In genomic region chr3:83042451-83042850, GRCm38 (mm10) we compare ENCODE assay signal across 47 mouse cellular contexts. TPM values are rescaled to one million over a fixed set of nuclear protein-coding genes. Genes with fewer than 3 reads are reported as not detected.
"Had no signal": no experiment of that assay in that cellular context is flagged by ENCODE, and none has a peak within 500 bp of the region (broad histone marks: within the 10 kb centered on the region; RNA-seq: fewer than 3 reads in every experiment).

No protein-coding gene starts in this region.

- H3K27me3 ChIP-seq: heart, embryonic 12.5 days; heart, embryonic 13.5 days; hindbrain, embryonic 12.5 days; hindbrain, embryonic 13.5 days; hindbrain, embryonic 15.5 days; intestine, embryonic 15.5 days had no signal

- DNase-seq: heart, postnatal 10 days; heart, postnatal 14 days; heart, postnatal 36 days; heart, postnatal 4 days; kidney, adult 11 months; kidney, adult 18-20 months; kidney, adult 2 months; kidney, adult 8-10 months; kidney, adult 9 months; kidney, postnatal 10 days; kidney, postnatal 14 days; kidney, postnatal 25 days; kidney, postnatal 36 days; kidney, postnatal 4 days; layer of hippocampus, adult 9-11 months; layer of hippocampus, postnatal 36 days had no signal

- H3K4me3 ChIP-seq: heart, embryonic 10.5 days; heart, embryonic 12.5 days; heart, embryonic 13.5 days; heart, embryonic 15.5 days; hindbrain, embryonic 10.5 days; hindbrain, embryonic 12.5 days; hindbrain, embryonic 13.5 days; hindbrain, embryonic 15.5 days; intestine, embryonic 15.5 days; kidney, embryonic 15.5 days; layer of hippocampus, adult 2 months had no signal

- H3K9me3 ChIP-seq: heart, embryonic 10.5 days; heart, embryonic 12.5 days; heart, embryonic 13.5 days; heart, embryonic 15.5 days; hindbrain, embryonic 10.5 days; hindbrain, embryonic 12.5 days; hindbrain, embryonic 13.5 days; hindbrain, embryonic 15.5 days; intestine, embryonic 15.5 days; kidney, embryonic 15.5 days had no signal

- H3K4me2 ChIP-seq: heart, embryonic 11.5 days; heart, embryonic 12.5 days; heart, embryonic 13.5 days; heart, embryonic 15.5 days; hindbrain, embryonic 12.5 days; hindbrain, embryonic 13.5 days; hindbrain, embryonic 14.5 days; hindbrain, embryonic 15.5 days; intestine, embryonic 15.5 days; kidney, embryonic 15.5 days had no signal

- H3K9ac ChIP-seq: heart, embryonic 12.5 days; heart, embryonic 13.5 days; heart, embryonic 15.5 days; hindbrain, embryonic 12.5 days; hindbrain, embryonic 13.5 days; hindbrain, embryonic 14.5 days; hindbrain, embryonic 15.5 days; intestine, embryonic 15.5 days; kidney, embryonic 15.5 days had no signal

- ATAC-seq: hindbrain, embryonic 16.5 days; hindbrain, postnatal 0 days; inflammation-experienced regulatory T-cells, adult 6 months; intestine, embryonic 15.5 days; intestine, embryonic 16.5 days; intestine, postnatal 0 days had no signal

- H3K27ac ChIP-seq: heart, embryonic 10.5 days; heart, embryonic 13.5 days; heart, embryonic 15.5 days; hindbrain, embryonic 10.5 days; hindbrain, embryonic 12.5 days; hindbrain, embryonic 13.5 days; hindbrain, embryonic 14.5 days; hindbrain, embryonic 15.5 days; hindbrain, postnatal 0 days; intestine, embryonic 15.5 days; kidney, embryonic 15.5 days; kidney, postnatal 0 days; layer of hippocampus, adult 2 months had no signal

- H3K4me1 ChIP-seq: heart, embryonic 10.5 days; heart, embryonic 12.5 days; heart, embryonic 13.5 days; heart, embryonic 15.5 days; hindbrain, embryonic 10.5 days; hindbrain, embryonic 12.5 days; hindbrain, embryonic 13.5 days; hindbrain, embryonic 15.5 days; intestine, embryonic 15.5 days; kidney, embryonic 15.5 days had no signal

- H3K36me3 ChIP-seq: heart, embryonic 10.5 days; heart, embryonic 12.5 days; heart, embryonic 13.5 days; heart, embryonic 15.5 days; hindbrain, embryonic 10.5 days; hindbrain, embryonic 12.5 days; hindbrain, embryonic 13.5 days; hindbrain, embryonic 15.5 days; intestine, embryonic 15.5 days; kidney, embryonic 15.5 days had no signal

RNA-seq across cellular contexts. Expression of gene Fgb, which starts 7.2 kb away (rescaled TPM):
- total RNA-seq: heart, postnatal 14 days; heart, postnatal 25 days; heart, postnatal 36 days; hematopoietic stem cell, adult 5-6 weeks; hindbrain, postnatal 0 days; layer of hippocampus, adult 18-20 months; layer of hippocampus, adult 2 months; layer of hippocampus, adult 8-10 months; layer of hippocampus, postnatal 10 days; layer of hippocampus, postnatal 14 days; layer of hippocampus, postnatal 25 days; layer of hippocampus, postnatal 36 days had no signal
- polyA plus RNA-seq: hindbrain, embryonic 10.5 days; hindbrain, embryonic 11.5 days; hindbrain, embryonic 12.5 days; hindbrain, embryonic 13.5 days; hindbrain, embryonic 14.5 days; hindbrain, embryonic 16.5 days; hindbrain, postnatal 0 days; inflammation-experienced regulatory T-cells, adult 6 months had no signal

RNA-seq across cellular contexts. Expression of gene Fga, which starts 16.6 kb away (rescaled TPM):
- total RNA-seq: heart, postnatal 14 days; heart, postnatal 25 days; heart, postnatal 36 days; hematopoietic stem cell, adult 5-6 weeks; hindbrain, postnatal 0 days; layer of hippocampus, adult 18-20 months; layer of hippocampus, adult 2 months; layer of hippocampus, adult 8-10 months; layer of hippocampus, postnatal 14 days; layer of hippocampus, postnatal 36 days had no signal
- polyA plus RNA-seq: heart, embryonic 14.5 days; hindbrain, embryonic 10.5 days; hindbrain, embryonic 11.5 days; hindbrain, embryonic 12.5 days; hindbrain, embryonic 13.5 days; hindbrain, embryonic 14.5 days; hindbrain, embryonic 16.5 days; hindbrain, postnatal 0 days; inflammation-experienced regulatory T-cells, adult 6 months had no signal

RNA-seq across cellular contexts. Expression of gene Fgg, which starts 34.9 kb away (rescaled TPM):
- total RNA-seq: heart, postnatal 10 days; heart, postnatal 14 days; heart, postnatal 25 days; heart, postnatal 36 days; hematopoietic stem cell, adult 5-6 weeks; hindbrain, postnatal 0 days; layer of hippocampus, adult 8-10 months; layer of hippocampus, postnatal 10 days; layer of hippocampus, postnatal 14 days; layer of hippocampus, postnatal 25 days; layer of hippocampus, postnatal 36 days had no signal
- polyA plus RNA-seq: heart, embryonic 14.5 days; hindbrain, embryonic 10.5 days; hindbrain, embryonic 11.5 days; hindbrain, embryonic 12.5 days; hindbrain, embryonic 13.5 days; hindbrain, embryonic 14.5 days; hindbrain, embryonic 16.5 days; inflammation-experienced regulatory T-cells, adult 6 months; intestine, embryonic 14.5 days; kidney, embryonic 14.5 days; large intestine, adult 2 months had no signal
